Mouse (Mus musculus) naive thymus-derived CD4-positive, alpha-beta T cell, adult 2 months (primary cell): ENCODE results near the gene Capn1.

ENCODE experiments used
- DNase-seq: peaks from one replicate; pipeline ENCODE4 v3.0.0-alpha.2; 2011; ENCODE audit warnings: low read depth

Gene Capn1

GRCm38 (mm10) chr19:5953201-5953770 lies 62.4 kb downstream of the Capn1 start:
- no peak for DNase-seq

DNA sequence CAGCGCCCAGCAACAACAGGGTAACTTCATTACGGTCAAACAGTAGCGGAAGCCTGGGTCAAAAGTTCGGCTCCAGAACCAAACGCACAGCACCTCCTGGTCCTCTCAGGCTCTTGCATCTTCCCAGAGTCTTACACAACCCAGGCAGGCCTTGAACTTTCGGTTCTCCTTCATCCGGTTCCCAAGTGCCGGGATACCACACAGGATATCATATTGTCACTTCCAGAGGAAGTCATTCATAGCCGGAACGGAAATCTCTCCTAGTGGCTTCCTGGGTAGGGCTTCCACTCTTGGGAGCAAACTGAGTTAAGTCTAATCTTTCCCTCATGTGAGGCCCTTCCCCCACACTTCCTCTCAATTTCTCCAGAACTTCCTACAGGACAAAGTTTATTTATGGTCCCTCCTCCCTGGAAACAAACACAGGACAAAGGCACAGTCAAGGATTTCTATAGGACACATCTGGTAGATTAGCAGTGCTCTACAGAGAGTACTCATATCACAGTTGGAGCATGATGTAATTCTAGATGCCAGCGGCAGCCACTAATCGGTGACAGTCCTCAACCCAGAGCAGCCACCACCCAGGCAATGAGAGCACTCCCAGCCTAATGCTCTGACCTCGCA lies 63.5 kb downstream of the Capn1 start:
- no peak for DNase-seq

DNA sequence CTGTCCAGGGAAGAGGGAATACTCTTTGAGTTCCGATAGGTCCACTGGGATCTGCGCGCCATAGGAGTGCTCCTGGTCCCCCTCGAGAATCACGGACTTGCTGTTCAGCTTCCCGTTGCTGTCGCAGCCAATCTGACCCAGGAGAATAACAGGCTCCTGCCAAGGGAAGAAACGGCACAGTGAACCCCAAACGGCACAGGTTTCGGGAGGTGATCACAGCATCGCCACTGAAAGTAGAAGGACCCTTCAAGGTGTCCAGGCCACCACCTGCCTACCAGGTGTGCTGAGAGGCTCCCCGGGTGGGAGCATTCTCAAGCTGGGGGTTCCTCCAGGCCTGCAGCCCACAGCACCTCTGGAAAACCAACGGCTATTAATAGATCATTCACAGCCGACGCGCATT lies 64.1 kb downstream of the Capn1 start:
- DNase-seq: no peak

- no peak for DNase-seq
Observed at GRCm38 (mm10) chr19:5950218-5950617, 65.5 kb downstream of the Capn1 start.

DNA sequence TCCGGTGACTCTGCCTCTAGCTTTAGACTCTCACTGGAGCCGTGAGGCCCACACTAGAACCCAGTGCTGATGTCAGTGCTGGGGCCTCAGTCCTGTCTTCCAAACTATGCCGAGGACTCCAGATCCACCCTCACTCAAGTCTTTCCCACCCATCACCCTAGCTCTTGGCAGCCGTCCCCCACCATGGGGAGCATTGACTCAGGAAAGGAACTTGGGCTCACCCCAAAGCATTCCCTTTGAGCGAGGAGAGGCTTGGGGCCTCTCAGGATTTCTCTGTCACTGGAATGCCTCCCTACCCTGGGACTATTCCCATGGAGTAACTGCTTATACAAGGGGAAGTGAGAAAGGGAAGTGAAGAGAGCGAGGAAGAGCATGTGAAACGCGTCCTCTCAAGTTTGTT lies 69.8 kb downstream of the Capn1 start:
- DNase-seq: no peak

GRCm38 (mm10) chr19:5945027-5945426 lies 70.7 kb downstream of the Capn1 start:
- DNase-seq: no peak

GRCm38 (mm10) chr19:5944145-5944544 lies 71.6 kb downstream of the Capn1 start:
- DNase-seq: no peak

DNA sequence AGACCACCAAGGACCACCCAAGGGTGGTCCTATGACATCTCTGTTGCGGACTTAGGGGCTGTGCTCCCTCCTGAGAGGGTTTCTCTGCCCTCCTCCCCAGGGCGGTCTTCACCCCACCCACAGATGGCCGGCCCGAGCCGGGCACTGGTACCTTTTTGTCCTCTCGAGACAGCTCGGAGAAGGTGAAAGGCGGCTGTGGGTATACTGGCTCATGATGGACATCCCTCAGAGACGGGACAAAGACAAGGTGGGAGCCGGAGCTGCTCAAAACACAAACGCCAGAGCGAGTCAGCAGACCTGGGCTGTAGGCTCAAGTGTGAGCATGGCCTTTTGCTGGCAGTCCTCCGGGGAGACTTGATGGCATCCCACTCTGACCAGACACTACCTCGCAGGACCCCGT lies 72.3 kb downstream of the Capn1 start:
- DNase-seq: no peak

- DNase-seq: no peak
Observed at GRCm38 (mm10) chr19:5942581-5942980, 73.1 kb downstream of the Capn1 start.

DNA sequence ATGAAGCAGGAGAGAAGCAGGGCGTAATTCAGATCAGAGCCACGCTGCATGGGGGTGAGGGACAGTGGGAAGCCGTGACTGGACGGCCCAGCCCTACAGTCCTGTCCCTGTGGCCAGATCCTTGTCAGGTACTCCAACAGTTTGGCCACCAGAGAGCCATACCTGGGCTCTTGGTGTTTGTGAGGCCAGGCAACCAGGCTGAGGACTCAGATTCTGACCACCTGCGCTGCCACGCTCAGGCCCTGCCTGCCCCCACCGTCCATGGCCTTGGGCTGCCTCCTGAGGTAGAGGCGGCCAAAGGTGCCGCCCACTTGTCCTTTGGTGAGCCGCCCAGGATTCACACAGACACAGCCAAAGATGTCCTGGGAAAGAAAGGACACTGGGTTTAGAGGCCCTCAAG lies 75.0 kb downstream of the Capn1 start:
- no peak for DNase-seq

DNA sequence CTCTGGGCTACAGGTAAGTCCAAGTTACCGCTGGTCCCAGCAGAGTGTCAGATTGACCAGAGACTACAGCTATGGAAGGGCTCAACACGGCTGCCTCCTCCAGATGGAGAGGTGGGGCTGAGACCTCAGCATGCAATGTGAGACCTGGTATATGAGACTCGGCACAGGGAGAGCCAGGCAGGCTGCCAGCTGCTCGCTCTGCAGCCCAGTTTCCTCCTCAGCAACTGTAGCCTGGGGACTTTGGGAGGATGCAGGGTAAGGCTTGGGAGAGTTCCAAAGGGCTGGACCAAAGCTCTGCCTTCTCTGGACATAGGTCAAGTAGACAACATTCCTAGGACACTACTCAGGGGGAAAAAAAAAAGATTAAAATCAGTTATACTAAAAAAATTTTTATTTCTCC lies 75.5 kb downstream of the Capn1 start:
- DNase-seq: no peak

- DNase-seq: no peak
Observed at GRCm38 (mm10) chr19:5939715-5940114, 76.0 kb downstream of the Capn1 start.
